Mouse (Mus musculus) intestine, embryonic 15.5 days (tissue): ENCODE results near the gene Cd7. TPM values are rescaled to one million over a fixed set of nuclear protein-coding genes. Genes with fewer than 3 reads are reported as not detected.

Experiments
- ATAC-seq: fragments of 200-750 bp; cut with Nextera tagmentation; 2 replicates; pipeline ENCODE4 v1.8.0; 2017; ENCODE audit warnings: moderate TSS enrichment, moderate library complexity
- H3K27ac ChIP-seq: fragments of 300-500 bp; sonication (generic); 2 replicates; pipeline ENCODE4 v1.5.1; 2015; ENCODE audit warnings: mild to moderate bottlenecking, inconsistent platforms
- H3K27me3 ChIP-seq: fragments of 300-500 bp; sonication (generic); replicated peaks from 2 replicates; pipeline ENCODE4 v1.6.1; 2015; ENCODE audit warnings: inconsistent platforms
- H3K36me3 ChIP-seq: fragments of 300-500 bp; sonication (generic); 2 replicates; pipeline ENCODE4 v1.6.1; 2015; ENCODE audit warnings: inconsistent platforms
- H3K4me1 ChIP-seq: fragments of 300-500 bp; sonication (generic); replicated peaks from 2 replicates; pipeline ENCODE4 v1.6.1; 2015; ENCODE audit warnings: inconsistent platforms
- H3K4me2 ChIP-seq: fragments of 300-500 bp; sonication (generic); replicated peaks from 2 replicates; pipeline ENCODE4 v1.6.1; 2015; ENCODE audit warnings: mild to moderate bottlenecking, inconsistent platforms
- H3K4me3 ChIP-seq: fragments of 300-500 bp; sonication (generic); replicated peaks from 2 replicates; pipeline ENCODE4 v1.5.1; 2015; ENCODE audit warnings: inconsistent platforms
- H3K9ac ChIP-seq: fragments of 300-500 bp; sonication (generic); 2 replicates; pipeline ENCODE4 v1.6.1; 2015; ENCODE audit warnings: inconsistent platforms
- H3K9me3 ChIP-seq: fragments of 300-500 bp; sonication (generic); 2 replicates; pipeline ENCODE4 v1.6.1; 2016; ENCODE audit warnings: inconsistent platforms
- WGBS: fragments of 180-500 bp; shearing (Covaris S2); methylation state at CpG from one replicate; pipeline ENCODE4 v1.1.7; 2015; 5-methylcytosine and 5-hydroxymethylcytosine counted together
- polyA plus RNA-seq: library from polyadenylated mRNA; unstranded; fragments of >200 nt; fragmentation: Nextera tagmentation; extraction: Ambion mirVana; gene quantifications from 2 replicates; pipeline ENCODE4 v1.2.1, GENCODE M21; 2015

The Cd7 gene
- polyA plus RNA-seq, 1 experiment from 2014 or later: 6.1 TPM

DNA sequence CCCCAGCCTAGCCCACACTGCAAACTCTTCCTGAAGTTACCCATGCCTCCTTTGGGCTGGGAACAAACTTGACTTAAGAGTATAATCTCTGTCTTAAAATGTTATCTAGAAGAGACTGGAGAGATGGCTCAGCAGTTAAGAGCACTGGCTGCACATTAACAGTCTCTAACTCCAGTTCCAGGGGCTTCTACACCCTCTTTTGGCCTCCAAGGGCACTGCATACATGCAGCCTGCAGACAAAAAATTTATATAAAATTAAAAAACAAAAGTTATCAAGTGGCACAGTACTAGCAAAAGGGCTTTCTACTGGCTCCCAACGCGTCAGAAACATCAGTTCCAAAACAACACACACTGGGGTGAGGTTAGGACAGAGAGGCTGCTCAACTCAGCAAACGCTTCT lies 51.6 kb downstream of the Cd7 start:
- no peak overlapping the region for H3K9ac ChIP-seq
- 76% methylated on average over 3 of the region's 3 CpGs for WGBS
- peaks cover 35% of the 10 kb centered on the region for H3K4me1 ChIP-seq
- no peaks in the 10 kb centered on the region for H3K27me3 ChIP-seq
- H3K4me2 ChIP-seq: no peak overlapping the region
- no peak overlapping the region for H3K27ac ChIP-seq
- no peak overlapping the region for H3K4me3 ChIP-seq
- no peak for ATAC-seq
- no peaks in the 10 kb centered on the region for H3K9me3 ChIP-seq
- H3K36me3 ChIP-seq: peaks cover 17% of the 10 kb centered on the region

Other genes with a start within 250 kb of the Cd7 start
- gene Dus1l, start 243.0 kb downstream of the Cd7 start, polyA plus RNA-seq: 76.5 and 82.1 TPM in 2 replicates
- gene Fasn, start 214.9 kb downstream of the Cd7 start, polyA plus RNA-seq: 48.8 and 54.3 TPM in 2 replicates
- gene Ccdc57, start 106.5 kb downstream of the Cd7 start, polyA plus RNA-seq: 4.2 and 5.1 TPM in 2 replicates
- gene Slc16a3, start 90.9 kb downstream of the Cd7 start, polyA plus RNA-seq: 84.8 and 96.2 TPM in 2 replicates
- gene Csnk1d, start 48.1 kb downstream of the Cd7 start, polyA plus RNA-seq: 106 TPM in 2 replicates
- gene Sectm1b, start 24.2 kb upstream of the Cd7 start, polyA plus RNA-seq: 0.73 and 0.93 TPM in 2 replicates
- 3.0 and 5.1 TPM in 2 replicates for gene Sectm1a, start 41.8 kb upstream of the Cd7 start, polyA plus RNA-seq
- not detected in 2 replicates for gene Tex19.2, start 79.3 kb upstream of the Cd7 start, polyA plus RNA-seq
- gene Tex19.1, start 106.7 kb upstream of the Cd7 start, polyA plus RNA-seq: not detected in 2 replicates
- not detected in 2 replicates for gene Uts2r, start 120.9 kb upstream of the Cd7 start, polyA plus RNA-seq
- gene Hexdc, start 165.0 kb upstream of the Cd7 start, polyA plus RNA-seq: 9.0 and 9.3 TPM in 2 replicates
- gene Ogfod3, start 165.3 kb upstream of the Cd7 start, polyA plus RNA-seq: 29.5 and 32.0 TPM in 2 replicates
- 31.2 and 33.2 TPM in 2 replicates for gene Cybc1, start 189.9 kb upstream of the Cd7 start, polyA plus RNA-seq
- gene Narf, start 197.8 kb upstream of the Cd7 start, polyA plus RNA-seq: 42.2 TPM in 2 replicates
- gene Foxk2, start 220.6 kb upstream of the Cd7 start, polyA plus RNA-seq: 6.3 and 6.6 TPM in 2 replicates